Mouse (Mus musculus) megakaryocyte, embryonic 14.5 days (primary cell): ENCODE results near the gene Ammecr1. TPM values are rescaled to one million over a fixed set of nuclear protein-coding genes. Genes with fewer than 3 reads are reported as not detected.

Source experiments
- H3K27me3 ChIP-seq: replicated peaks from 2 replicates; pipeline ENCODE3; 2012; ENCODE audit warnings: inconsistent platforms
- H3K36me3 ChIP-seq: replicated peaks from 2 replicates; pipeline ENCODE3; 2012; ENCODE audit warnings: low read length, inconsistent platforms, mixed read lengths
- H3K4me1 ChIP-seq: 2 replicates; pipeline ENCODE4 v1.6.1; 2012; ENCODE audit warnings: inconsistent platforms
- H3K4me3 ChIP-seq: replicated peaks from 2 replicates; pipeline ENCODE3; 2012; ENCODE audit warnings: moderate library complexity, mild to moderate bottlenecking, inconsistent platforms
- H3K9me3 ChIP-seq: 2 replicates; pipeline ENCODE4 v1.6.1; 2012; ENCODE audit warnings: inconsistent platforms
- FLI1 ChIP-seq: IDR thresholded peaks from 2 replicates; pipeline ENCODE4 v1.6.1; 2012; ENCODE audit warnings: low read length, inconsistent platforms, mixed read lengths
- GATA1 ChIP-seq: IDR thresholded peaks from 3 replicates; pipeline ENCODE4 v1.6.1; 2012; ENCODE audit warnings: mixed read lengths, low read length, inconsistent platforms, borderline replicate concordance
- polyA plus RNA-seq: library from polyadenylated mRNA; stranded (reverse); fragments of >175 nt; gene quantifications from 2 replicates; pipeline ENCODE4 v1.2.3, GENCODE M21; 2012; ENCODE audit warnings: low replicate concordance; ENCODE audit not compliant: insufficient read depth

The Ammecr1 gene
- polyA plus RNA-seq, 1 experiment = 1.6 TPM

DNA sequence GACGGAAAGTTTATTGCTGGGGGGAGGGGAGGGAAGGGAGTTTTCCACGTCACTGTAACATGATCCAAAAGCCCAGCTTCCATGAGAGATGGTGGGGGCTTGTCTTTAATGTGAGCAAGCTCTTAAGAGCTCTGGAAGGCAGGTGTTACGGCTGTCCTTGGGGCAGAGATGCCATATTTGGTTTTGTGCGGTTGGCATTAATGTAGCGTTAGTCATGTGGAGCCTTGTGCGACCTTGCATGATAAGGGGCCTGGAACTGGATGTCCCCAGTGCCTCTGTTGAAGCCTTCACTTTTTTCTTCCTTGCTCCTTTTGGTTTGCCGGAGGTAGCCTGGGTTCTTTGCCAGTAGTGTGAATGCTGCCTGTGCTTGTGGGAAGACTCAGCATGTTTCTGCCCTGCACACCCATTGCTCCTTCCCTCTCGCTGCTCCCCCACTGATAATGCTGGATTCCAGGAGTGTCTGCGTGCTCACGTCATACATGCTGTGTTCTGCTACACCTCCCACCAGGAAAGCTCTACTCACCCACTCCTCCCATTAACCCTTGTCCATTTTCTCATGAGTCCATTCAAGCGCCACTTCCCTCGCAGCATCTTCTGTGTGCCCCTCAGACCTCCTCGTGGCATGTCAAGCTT is 133.2 kb downstream of the Ammecr1 start:
- Histone ChIP-seq H3K9me3 (no peaks in the 10 kb centered on the region), H3K4me1 (peaks cover 30% of the 10 kb centered on the region), H3K27me3 (peaks cover 18% of the 10 kb centered on the region), H3K4me3 (no peak overlapping the region), H3K36me3 (peaks cover 80% of the 10 kb centered on the region)
- no peak for TF ChIP-seq FLI1
- no peak for TF ChIP-seq GATA1

- Histone ChIP-seq H3K4me3 (no peak overlapping the region), H3K27me3 (peaks cover 16% of the 10 kb centered on the region), H3K36me3 (peaks cover 72% of the 10 kb centered on the region), H3K4me1 (peaks cover 31% of the 10 kb centered on the region), H3K9me3 (no peaks in the 10 kb centered on the region)
- TF ChIP-seq FLI1 (no peak), GATA1 (no peak)
These were observed 134.3 kb downstream of the Ammecr1 start for GRCm38 (mm10) chrX:142832221-142832620.

DNA sequence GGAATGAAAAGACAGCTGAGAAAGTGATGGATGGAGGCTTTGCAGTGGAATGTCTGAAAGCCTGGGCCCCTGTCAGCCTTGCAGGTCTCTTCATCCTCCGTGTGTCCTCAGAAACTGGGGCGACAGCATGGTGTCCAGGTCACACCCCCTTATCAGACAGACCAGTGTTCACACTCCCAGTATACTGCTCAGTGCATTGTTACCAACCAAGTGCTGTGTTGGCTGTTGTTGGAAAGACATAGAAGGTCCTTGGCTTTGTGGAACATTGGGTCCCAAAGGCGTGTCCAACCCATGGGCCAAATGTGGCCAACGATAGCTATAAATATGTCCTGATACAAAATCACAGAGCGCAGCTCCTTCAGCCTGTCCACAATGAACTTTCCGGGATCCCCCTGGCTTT is 136.0 kb downstream of the Ammecr1 start:
- no peak for TF ChIP-seq FLI1
- no peak for TF ChIP-seq GATA1

DNA sequence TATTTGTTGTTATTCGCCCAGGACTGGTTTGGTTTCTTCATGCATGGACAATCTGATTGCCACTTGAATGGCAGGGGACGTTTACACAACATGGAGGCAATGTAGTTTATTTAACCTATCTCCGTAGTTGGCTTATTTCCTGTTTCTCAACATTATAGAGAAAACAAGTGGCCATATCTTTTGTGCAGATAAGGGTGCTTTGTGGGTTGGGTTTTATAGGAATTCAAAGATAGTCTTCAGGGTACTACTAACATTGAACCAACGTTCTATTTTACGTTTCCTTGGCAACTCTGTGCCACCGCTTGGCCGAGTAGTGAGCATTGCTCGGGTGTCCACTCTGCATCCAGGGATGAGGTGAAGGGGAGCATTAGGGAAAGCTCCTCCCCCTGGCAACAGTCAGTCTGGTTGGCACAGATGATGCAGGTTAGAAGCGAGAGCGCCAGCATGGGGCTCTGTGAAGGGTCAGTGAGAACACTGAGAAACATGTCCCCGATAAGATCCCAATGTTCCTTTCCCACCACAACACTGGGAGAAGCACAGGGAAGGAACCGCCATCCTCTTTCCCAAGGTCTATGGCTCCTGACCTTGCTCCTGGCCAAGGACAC is 136.6 kb downstream of the Ammecr1 start:
- TF ChIP-seq GATA1 (no peak), FLI1 (no peak)
- peaks cover 57% of the 10 kb centered on the region for H3K36me3 ChIP-seq

More for the DNA sequence above, 136.0 kb downstream of the Ammecr1 start:
- H3K27me3 ChIP-seq = peaks cover 7% of the 10 kb centered on the region
- peaks cover 37% of the 10 kb centered on the region for H3K4me1 ChIP-seq
- H3K4me3 ChIP-seq = no peak overlapping the region
- H3K9me3 ChIP-seq = no peaks in the 10 kb centered on the region
- H3K36me3 ChIP-seq = peaks cover 63% of the 10 kb centered on the region

DNA sequence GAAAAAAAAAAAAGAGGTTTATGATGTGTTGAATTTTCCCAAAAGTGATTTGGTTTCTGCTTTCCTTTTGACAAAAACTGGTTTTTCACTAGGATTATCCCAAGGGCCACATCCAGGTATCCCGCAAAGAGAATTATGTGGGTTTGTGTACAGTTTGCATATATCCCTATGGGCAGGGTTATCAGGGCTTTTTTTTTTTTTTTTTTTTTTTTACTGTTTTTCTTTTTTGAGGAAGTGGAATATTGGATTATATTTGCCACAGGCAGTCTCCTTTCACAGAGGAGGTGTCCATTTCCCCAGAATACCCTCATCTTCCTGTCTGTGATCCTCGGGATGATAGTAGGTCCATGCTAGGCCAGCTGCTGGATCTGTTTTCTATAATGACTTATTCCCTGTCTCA is 137.3 kb downstream of the Ammecr1 start:
- Histone ChIP-seq H3K36me3 (peaks cover 51% of the 10 kb centered on the region), H3K4me3 (no peak overlapping the region), H3K9me3 (no peaks in the 10 kb centered on the region), H3K4me1 (peaks cover 41% of the 10 kb centered on the region), H3K27me3 (peaks cover 7% of the 10 kb centered on the region)
- TF ChIP-seq FLI1 = no peak
- no peak for TF ChIP-seq GATA1

More for the DNA sequence above, 136.6 kb downstream of the Ammecr1 start:
- Histone ChIP-seq H3K9me3 (no peaks in the 10 kb centered on the region), H3K27me3 (peaks cover 7% of the 10 kb centered on the region), H3K4me3 (no peak overlapping the region), H3K4me1 (peaks cover 37% of the 10 kb centered on the region)

GRCm38 (mm10) chrX:142828184-142828908 is 138.2 kb downstream of the Ammecr1 start:
- Histone ChIP-seq H3K9me3 (no peaks in the 10 kb centered on the region), H3K4me3 (no peak overlapping the region), H3K4me1 (peaks cover 42% of the 10 kb centered on the region), H3K36me3 (peaks cover 45% of the 10 kb centered on the region), H3K27me3 (peaks cover 7% of the 10 kb centered on the region)
- no peak for TF ChIP-seq GATA1
- TF ChIP-seq FLI1 = no peak

GRCm38 (mm10) chrX:142827644-142828043 is 138.9 kb downstream of the Ammecr1 start:
- TF ChIP-seq GATA1 = no peak
- TF ChIP-seq FLI1 = no peak
- peaks cover 5% of the 10 kb centered on the region for H3K27me3 ChIP-seq
- H3K4me1 ChIP-seq = peaks cover 42% of the 10 kb centered on the region
- peaks cover 44% of the 10 kb centered on the region for H3K36me3 ChIP-seq
- H3K9me3 ChIP-seq = no peaks in the 10 kb centered on the region
- no peak overlapping the region for H3K4me3 ChIP-seq

DNA sequence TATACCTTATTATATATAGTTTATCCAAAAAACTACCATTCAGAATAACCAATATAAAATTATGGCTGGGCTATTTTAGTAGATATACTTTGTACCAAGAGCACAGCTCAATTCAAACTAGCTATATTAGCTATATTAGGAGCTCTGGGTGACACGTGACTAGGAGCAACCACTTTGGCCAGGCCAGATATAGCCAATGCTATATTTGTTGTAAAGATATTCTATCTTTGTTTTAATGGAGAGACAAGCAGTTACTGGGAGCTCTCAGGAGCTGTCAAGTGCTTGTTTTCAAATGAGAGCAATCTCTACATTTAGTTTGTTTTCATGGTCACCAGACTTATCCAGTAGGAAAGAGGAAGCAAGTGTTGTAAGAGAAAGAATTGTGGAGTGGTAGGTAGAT is 141.2 kb downstream of the Ammecr1 start:
- TF ChIP-seq GATA1 (no peak), FLI1 (no peak)
- H3K36me3 ChIP-seq = peaks cover 44% of the 10 kb centered on the region
- peaks cover 6% of the 10 kb centered on the region for H3K27me3 ChIP-seq
- no peak overlapping the region for H3K4me3 ChIP-seq
- H3K4me1 ChIP-seq = peaks cover 44% of the 10 kb centered on the region
- H3K9me3 ChIP-seq = no peaks in the 10 kb centered on the region

DNA sequence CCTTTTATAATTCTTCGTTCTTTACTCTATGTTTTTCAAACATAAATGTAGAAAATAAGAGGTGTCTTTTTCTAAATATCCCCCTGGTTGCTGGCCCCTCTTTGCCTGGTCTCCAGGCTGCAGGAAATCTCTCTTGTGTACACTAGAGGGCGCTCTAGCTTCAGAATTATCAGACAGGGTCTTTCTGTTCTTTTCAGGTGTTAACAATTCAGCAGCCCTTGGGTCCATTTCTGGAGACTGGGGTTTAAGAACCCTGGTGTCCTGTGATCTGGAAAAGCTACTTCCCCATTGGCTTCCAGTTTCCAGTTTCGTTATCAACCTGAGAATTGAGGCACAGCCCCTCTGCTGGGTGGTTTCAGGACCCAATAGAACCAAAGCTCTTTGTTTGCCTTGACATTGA is 144.7 kb downstream of the Ammecr1 start:
- Histone ChIP-seq H3K4me3 (no peak overlapping the region), H3K27me3 (peaks cover 5% of the 10 kb centered on the region), H3K4me1 (peaks cover 35% of the 10 kb centered on the region), H3K9me3 (no peaks in the 10 kb centered on the region), H3K36me3 (peaks cover 56% of the 10 kb centered on the region)
- TF ChIP-seq GATA1 (no peak), FLI1 (no peak)

DNA sequence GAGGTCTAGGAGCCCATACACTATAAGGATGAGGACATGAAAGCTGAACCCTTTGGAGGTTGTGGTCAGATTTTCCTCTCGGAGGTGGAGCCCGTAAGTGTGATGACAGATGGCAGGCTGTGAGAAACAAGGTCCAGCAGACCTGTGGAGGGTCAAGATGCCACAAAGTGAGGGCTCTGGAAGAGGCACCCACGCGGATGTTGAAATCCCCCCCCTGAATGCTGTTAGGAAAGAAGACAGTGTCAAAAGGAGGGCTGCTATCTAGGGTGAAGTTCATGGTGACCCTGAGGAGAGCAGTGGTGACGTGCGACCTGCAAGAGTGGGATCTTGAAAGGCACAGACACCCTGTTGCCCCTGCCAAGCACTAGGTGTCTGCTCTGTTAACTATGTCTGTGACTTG is 145.3 kb downstream of the Ammecr1 start:
- peaks cover 50% of the 10 kb centered on the region for H3K36me3 ChIP-seq
- TF ChIP-seq FLI1 = no peak
- TF ChIP-seq GATA1 = no peak

More for the DNA sequence above, 145.3 kb downstream of the Ammecr1 start:
- no peak overlapping the region for H3K4me3 ChIP-seq
- H3K9me3 ChIP-seq = no peaks in the 10 kb centered on the region
- peaks cover 29% of the 10 kb centered on the region for H3K4me1 ChIP-seq
- peaks cover 3% of the 10 kb centered on the region for H3K27me3 ChIP-seq
